Mouse (Mus musculus): ENCODE data around the gene Pecam1.
A peak's percentile ranks its signal among the peaks of the same experiment; 100 is the strongest.
"Not testable (repeated sequence)": the region's sequence is repeated elsewhere in the genome, so short reads cannot be mapped to it uniquely, and the experiment has no call there.

The Pecam1 gene

GRCm38 (mm10) chr11:106665328-106665727, 85.1 kb downstream of the Pecam1 start:
- DNase-seq = peak; percentile 53

DNA sequence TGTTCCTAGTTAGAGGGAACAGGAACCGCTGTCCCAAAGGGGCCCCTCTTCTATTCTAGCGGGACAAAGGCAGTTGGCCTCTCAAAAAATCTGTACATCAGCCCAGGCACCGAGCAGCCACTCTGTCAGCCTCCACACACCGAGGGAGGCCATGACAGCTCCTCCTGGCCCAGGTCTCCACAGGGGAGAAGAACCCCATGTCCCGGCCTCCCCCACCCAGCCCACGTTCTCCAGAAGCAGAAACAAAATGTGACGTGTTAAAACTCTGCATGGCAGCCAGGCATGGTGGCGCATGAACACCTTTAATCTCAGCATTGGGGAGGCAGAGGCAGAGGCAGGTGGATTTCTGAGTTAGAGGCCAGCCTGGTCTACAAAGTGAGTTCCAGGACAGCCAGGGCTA, 85.7 kb downstream of the Pecam1 start:
- no peak for DNase-seq

GRCm38 (mm10) chr11:106663838-106664237, 86.6 kb downstream of the Pecam1 start:
- peak; percentile 33 for DNase-seq

DNA sequence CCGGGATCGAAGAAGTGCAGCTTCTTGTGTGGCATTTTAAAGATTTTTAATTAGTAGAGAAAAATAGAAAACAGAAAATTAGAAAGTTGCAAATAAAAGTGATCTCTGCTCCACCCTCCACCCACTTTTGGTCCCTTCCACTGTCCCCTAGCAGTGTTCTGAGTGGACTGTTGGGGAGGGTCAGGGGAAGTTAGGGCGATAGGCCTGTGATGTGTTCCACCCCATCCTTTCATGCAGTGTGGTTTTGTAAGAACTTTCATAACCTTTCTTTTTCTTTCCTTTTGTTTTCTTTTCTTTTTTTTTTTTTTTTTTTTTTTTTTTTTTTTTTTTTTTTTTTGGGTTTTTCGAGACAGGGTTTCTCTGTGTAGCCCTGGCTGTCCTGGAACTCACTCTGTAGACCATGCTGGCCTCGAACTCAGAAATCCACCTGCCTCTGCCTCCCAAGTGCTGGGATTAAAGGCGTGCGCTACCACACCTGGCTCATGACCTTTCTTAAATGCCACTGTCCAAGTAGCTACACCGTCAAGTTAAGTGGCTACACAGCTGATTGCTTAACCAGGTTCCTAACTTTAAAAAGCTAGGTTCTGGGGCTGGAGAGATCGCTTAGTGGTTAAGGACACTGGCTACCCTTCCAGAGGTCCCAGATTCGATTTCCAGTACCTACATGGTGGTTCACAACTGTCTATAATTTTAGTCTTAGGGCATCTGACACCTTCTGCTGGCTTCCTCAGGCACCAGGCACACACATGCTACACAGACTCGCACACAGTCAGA, 87.6 kb downstream of the Pecam1 start:
- DNase-seq = no peak

DNA sequence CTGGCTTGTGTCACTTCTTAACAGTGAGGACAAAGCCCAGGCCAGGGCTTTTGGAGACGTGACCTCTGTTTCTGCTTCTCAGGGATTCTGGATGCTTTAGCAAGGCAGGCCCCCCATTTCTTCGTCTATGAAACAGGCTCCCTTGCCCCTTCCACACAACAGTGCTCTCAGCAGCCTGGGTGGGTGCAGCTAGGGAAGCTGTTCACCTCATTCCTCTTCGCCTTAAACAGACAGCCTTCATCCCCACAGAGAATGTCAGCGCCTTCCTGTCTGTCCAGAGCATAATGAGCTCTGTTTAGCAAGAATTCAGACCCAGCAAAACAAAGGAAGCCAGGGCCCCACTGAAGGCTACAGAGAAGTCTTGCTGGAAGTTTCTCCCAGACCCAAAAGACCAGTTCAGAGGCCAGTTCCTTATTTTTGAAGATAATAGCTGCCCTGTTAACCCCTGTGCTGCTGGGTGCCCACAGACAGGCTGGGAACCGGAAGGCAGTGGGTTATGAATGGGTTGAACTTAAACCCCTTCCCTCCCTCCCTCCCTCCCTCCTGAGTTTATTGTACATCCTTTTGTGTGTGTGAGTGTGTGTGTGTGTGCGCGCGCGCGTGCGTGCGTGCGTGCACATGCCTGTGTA, 89.9 kb downstream of the Pecam1 start:
- DNase-seq = peak; percentile 56

DNA sequence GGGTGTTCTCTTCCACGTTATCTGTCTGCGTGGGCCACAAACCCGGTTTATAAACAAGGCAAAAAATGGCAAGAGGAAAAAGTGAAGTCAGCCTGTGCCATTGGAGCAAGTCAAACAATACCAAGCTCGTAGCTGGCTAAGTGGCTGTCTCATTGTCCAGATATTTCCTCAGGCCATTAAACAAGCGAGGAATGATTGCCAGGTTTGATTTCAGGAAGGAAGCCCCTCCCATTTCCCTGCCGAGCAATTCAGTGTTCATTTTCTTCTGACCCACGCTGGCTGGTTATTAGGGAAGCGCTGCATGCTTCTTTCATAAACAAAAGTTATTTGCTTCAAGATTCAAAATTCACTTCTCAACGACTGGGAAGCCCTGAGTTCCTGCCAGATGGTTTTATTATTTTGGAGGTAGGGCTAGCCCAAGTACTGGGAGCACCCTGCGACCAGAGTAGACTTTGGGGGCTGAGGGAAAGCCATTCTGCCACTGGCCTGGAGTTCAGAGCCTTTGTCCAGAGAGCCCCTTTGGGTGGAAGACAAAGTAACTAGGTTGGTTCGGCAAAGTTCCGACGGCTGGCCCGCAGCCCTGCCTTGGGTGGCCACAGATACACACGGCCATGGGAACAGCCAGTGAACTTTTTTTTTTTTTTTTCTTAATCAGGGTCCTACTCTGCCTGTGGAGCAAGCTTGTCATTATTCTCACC, 90.7 kb downstream of the Pecam1 start:
- peak; percentile 63 for DNase-seq

- DNase-seq = peak; percentile 89
Measured at GRCm38 (mm10) chr11:106658051-106658880, 92.2 kb downstream of the Pecam1 start.

DNA sequence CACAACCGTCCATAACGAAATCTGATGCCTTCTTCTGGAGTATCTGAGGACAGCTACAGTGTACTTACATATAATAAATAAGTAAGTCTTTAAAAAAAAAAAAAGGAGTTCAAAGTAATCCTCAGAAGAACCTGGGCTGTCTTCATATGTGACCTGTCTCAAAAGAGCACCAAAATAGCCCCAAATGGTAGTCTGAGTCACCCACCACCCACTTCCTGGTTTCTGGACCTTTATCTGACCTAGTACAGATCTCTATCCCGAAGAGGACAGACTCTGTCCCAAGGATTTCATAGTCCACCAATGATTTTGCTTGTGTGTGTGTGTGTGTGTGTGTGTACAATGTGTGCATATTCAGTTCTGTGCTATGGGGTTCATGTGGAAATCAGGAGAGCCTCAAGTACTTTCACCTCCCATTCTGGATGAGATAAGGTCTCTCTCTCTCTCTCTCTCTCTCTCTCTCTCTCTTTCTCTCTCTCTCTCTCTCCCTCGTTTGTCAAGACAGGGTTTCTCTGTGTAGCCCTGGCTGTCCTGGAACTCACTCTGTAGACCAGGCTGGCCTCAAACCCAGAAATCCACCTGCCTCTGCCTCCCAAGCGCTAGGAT, 93.4 kb downstream of the Pecam1 start:
- not testable (repeated sequence) for DNase-seq

DNA sequence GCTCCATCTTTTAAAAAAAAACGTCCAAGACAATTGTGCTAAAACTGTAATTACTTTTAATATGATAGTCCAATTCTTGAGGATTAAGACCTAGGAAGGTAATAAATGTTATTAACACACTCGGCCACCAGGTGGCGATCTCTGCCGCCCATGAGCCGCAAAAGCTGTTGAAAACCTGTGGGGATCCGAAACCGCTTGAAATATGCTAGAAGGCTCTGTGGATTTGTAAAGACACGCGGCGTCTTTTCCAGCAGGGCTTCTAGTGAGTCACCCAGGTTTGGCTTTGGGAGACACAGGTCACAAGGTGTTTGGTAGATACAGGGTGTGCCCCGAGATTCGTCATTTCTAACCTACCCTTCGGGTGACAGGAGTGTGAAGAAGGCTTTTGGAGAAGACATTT, 102.1 kb downstream of the Pecam1 start:
- peak; percentile 86 for DNase-seq

DNA sequence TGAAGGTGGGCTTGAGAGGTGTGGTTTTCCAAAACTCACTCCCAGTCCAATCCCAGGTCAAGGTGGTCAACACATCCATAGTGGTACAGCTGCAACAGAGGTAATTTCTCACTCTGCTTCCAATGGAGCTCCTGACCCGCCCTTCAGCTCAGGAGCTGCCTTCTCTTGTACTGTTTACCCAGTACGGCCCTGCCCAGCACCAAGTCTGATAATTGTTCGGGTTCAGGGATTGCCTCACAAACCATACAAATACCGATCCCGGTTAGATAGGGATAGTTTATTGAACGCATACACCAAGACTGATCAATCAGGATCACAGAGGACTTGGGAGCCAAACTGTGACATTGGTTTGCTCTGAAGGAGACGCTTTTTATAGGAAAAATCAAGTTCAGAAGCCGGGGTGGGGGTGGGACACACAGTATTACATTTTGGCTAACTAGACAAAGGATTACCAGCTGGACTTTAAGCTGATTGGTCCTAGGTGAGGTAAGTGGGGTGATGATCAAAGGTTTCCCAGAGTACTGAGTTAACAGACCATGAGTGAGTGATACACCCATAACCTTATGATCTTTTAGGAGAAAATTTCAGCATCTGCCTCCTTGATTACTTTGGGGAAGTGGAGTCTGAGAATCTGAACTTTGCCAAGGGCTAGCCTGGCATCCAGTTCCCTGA, 107.3 kb downstream of the Pecam1 start:
- DNase-seq = no peak

- no peak for DNase-seq
Measured at GRCm38 (mm10) chr11:106641580-106641979, 108.8 kb downstream of the Pecam1 start.

DNA sequence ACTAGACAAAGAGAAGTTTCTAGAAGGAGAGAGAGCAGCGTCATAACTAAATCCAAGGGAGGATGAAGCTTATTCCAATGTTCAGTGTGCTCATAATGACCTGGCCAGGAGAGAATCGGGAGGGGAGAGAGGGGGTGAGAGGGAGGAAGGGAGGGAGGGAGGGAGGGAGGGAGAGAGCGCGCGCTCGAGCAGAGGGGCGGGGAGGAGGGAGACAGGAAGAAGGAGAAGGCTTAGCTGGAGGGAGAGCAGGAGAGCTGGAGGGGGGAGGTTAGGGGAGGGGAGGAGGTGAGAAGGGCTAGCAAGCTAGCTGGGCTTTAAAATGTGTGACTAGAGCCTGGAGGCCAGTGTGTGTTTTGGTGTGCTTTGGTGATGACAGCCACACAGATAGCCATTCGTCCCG, 110.4 kb downstream of the Pecam1 start:
- DNase-seq = peak; percentile 43

GRCm38 (mm10) chr11:106639356-106639692, 111.1 kb downstream of the Pecam1 start:
- DNase-seq = peak; percentile 30

- DNase-seq = no peak
Measured at GRCm38 (mm10) chr11:106638551-106639355, 111.7 kb downstream of the Pecam1 start.

DNA sequence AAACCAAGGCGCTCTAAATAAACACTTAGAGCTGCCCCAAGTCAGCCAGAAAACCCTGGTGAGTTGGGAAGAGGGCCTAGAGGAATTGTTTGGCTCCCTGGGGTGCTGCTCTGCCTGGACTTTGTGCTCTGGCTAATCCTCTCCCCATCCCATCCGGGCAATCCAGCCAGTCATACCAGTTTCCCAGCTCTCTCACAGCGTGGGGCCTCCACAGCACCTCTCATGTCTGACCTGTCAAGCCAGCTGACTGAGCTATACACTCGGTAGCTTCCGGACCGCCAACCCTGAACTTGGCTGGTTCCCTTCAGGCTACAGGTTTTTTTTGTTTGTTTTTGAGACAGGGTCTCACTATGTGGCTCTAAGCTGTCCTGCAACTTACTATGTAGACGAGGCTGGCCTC, 112.7 kb downstream of the Pecam1 start:
- DNase-seq = peak; percentile 34

DNA sequence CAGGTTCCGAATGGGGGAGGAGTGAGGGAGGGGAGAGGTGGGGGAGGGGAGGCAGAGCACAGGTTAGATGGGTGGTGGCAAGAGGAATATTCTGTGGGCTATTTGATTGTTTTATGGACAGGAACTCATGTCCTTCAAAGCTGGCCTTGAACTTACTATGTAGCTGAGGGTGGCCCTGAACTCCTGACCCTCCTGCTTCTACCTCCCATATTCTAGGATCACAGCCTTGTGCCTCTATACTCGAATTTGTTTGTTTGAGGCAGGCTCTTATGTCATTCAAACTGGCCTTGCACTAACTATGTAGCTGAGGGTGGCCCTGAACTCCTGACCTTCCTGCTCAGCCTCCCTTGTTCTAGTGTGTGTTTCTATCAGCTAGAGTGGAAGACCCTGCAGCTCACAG, 114.5 kb downstream of the Pecam1 start:
- DNase-seq = no peak

DNA sequence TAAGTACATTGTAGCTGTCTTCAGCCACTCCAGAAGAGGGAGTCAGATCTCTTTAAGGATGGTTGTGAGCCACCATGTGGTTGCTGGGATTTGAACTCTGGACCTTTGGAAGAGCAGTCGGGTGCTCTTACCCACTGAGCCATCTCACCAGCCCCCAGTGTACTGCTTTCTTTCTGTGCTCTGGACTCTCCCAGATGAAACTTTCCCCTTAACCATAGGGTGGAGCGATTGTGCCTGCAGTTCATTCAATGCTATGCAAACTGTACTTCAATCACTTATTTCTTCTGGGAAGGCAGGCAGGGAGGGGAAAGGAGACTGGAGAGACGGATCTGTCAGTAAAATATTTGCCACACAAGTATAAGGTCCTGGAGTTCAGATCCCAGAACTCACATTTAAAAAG, 116.3 kb downstream of the Pecam1 start:
- DNase-seq = not testable (repeated sequence)

DNA sequence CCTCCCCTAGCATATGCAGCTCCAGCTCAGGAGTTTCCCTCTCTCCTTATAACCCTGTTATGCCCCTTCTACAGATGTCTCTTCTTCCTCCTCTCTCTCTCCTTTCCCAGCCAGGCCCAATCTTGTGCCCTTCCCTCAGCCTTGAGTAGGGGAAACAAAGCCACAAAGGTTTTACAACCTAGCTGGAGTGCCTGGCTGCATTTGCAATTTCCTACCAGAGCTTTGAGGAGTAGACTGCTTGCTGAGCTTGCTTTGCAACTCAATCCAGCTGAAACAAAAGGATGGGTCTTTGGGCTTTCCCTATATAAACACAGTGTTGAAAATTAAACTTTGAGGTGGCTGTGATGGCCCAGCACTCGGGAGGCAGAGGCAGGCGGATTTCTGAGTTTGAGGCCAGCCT, 117.0 kb downstream of the Pecam1 start:
- no peak for DNase-seq

- DNase-seq = peak; percentile 86
Measured at GRCm38 (mm10) chr11:106627692-106628091, 122.7 kb downstream of the Pecam1 start.

GRCm38 (mm10) chr11:106625577-106625976, 124.9 kb downstream of the Pecam1 start:
- no peak for DNase-seq

GRCm38 (mm10) chr11:106623629-106624028, 126.8 kb downstream of the Pecam1 start:
- DNase-seq = no peak
